Mouse (Mus musculus) testis, adult 2 months (tissue): ENCODE results near the gene Lyrm1. TPM values are rescaled to one million over a fixed set of nuclear protein-coding genes. Genes with fewer than 3 reads are reported as not detected.

ENCODE experiments used
- H3K27ac ChIP-seq: fragments of 200-500 bp; 2 replicates; pipeline ENCODE4 v1.5.1; 2012; ENCODE audit warnings: low read depth, low read length; ENCODE audit not compliant: control insufficient read depth, insufficient read depth
- H3K27me3 ChIP-seq: fragments of 200-500 bp; 2 replicates; pipeline ENCODE4 v1.6.1; 2012; ENCODE audit warnings: mild to moderate bottlenecking, low read length, moderate library complexity; ENCODE audit not compliant: control insufficient read depth, insufficient read depth
- H3K36me3 ChIP-seq: fragments of 200-500 bp; 2 replicates; pipeline ENCODE4 v1.6.1; 2012; ENCODE audit warnings: mild to moderate bottlenecking, low read length; ENCODE audit not compliant: control insufficient read depth, insufficient read depth
- H3K4me1 ChIP-seq: fragments of 200-500 bp; 2 replicates; pipeline ENCODE4 v1.6.1; 2012; ENCODE audit warnings: low read length; ENCODE audit not compliant: control insufficient read depth, insufficient read depth
- H3K4me3 ChIP-seq: fragments of 200-500 bp; 2 replicates; pipeline ENCODE4 v1.5.1; 2012; ENCODE audit warnings: low read depth, mild to moderate bottlenecking, low read length, moderate library complexity, mixed read lengths; ENCODE audit not compliant: control insufficient read depth
- CTCF ChIP-seq: fragments of 200-500 bp; IDR thresholded peaks from 2 replicates; pipeline ENCODE4 v1.5.1; 2012; ENCODE audit warnings: low read depth, mild to moderate bottlenecking, inconsistent platforms, low read length, moderate library complexity; ENCODE audit not compliant: control insufficient read depth, insufficient read depth, insufficient replicate concordance
- POLR2A ChIP-seq: fragments of 200-500 bp; IDR thresholded peaks from 2 replicates; pipeline ENCODE4 v1.6.1; 2012; ENCODE audit warnings: low read depth, mild to moderate bottlenecking, inconsistent platforms, low read length, moderate library complexity; ENCODE audit not compliant: control insufficient read depth
- polyA plus RNA-seq: library from polyadenylated mRNA; depleted of rRNA; stranded (reverse); fragments of >200 nt; gene quantifications from 2 replicates; pipeline ENCODE4 v1.2.3, GENCODE M21; 2012

Lyrm1 gene
- polyA plus RNA-seq, 1 experiment: 31.4 TPM

- no peak overlapping the region for H3K27ac ChIP-seq
- TF ChIP-seq POLR2A: no peak
- TF ChIP-seq CTCF: 0 out of 2 replicates have a peak, but pooled peaks have one; percentile 6
Measured at GRCm38 (mm10) chr7:119859476-119859875, 36.2 kb upstream of the Lyrm1 start.

DNA sequence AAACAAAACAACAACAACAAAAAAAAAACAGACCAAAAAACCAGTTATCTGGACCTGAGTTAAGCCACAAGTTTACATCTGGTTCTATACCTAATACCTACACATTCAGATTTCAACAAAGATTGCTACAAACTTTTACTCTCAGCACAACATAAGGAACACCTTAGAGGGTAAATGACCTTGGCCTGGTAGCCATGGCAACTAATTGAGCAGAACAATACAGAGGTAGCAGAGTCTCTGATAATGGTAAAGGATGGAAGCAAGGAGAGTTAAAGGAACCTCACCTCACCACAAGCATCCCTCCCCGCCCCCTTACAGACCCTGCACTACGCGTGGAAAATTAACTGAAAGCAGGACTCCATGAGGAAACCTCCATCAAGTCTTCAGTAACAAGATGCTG, 35.5 kb upstream of the Lyrm1 start:
- no peaks in the 10 kb centered on the region for H3K27me3 ChIP-seq
- H3K4me3 ChIP-seq: no peak overlapping the region
- H3K4me1 ChIP-seq: no peaks in the 10 kb centered on the region
- no peak overlapping the region for H3K27ac ChIP-seq
- TF ChIP-seq POLR2A (no peak), CTCF (no peak)
- H3K36me3 ChIP-seq: no peaks in the 10 kb centered on the region; the same call in 1 of the 2 replicates

More at GRCm38 (mm10) chr7:119859476-119859875, 36.2 kb upstream of the Lyrm1 start:
- Histone ChIP-seq H3K4me1 (no peaks in the 10 kb centered on the region), H3K36me3 (no peaks in the 10 kb centered on the region; the same call in 1 of the 2 replicates), H3K4me3 (no peak overlapping the region), H3K27me3 (no peaks in the 10 kb centered on the region)

GRCm38 (mm10) chr7:119860554-119860953, 35.1 kb upstream of the Lyrm1 start:
- Histone ChIP-seq H3K4me1 (no peaks in the 10 kb centered on the region), H3K36me3 (no peaks in the 10 kb centered on the region; the same call in 1 of the 2 replicates), H3K27me3 (no peaks in the 10 kb centered on the region), H3K27ac (no peak overlapping the region), H3K4me3 (no peak overlapping the region)
- TF ChIP-seq CTCF: no peak
- TF ChIP-seq POLR2A: no peak

DNA sequence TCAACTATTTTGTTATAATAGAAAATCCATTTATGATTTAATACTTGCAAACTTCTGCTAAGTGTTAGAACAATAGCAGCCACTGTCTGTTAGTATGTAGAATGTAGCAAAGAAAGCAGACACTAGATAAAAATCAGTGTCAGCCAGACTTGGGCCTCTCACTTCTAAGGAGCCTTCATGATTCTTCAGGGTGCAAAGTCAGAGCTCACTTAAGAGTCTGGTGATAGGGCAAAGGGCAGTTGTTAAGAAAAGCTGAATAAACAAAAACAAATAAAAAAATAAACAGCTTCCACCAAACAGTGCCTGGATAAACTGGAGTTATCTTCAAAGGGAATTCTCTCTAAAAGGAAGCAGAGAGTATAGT, 34.7 kb upstream of the Lyrm1 start:
- Histone ChIP-seq H3K4me3 (no peak overlapping the region), H3K4me1 (no peaks in the 10 kb centered on the region), H3K27ac (no peak overlapping the region), H3K36me3 (no peaks in the 10 kb centered on the region; the same call in 1 of the 2 replicates), H3K27me3 (no peaks in the 10 kb centered on the region)
- TF ChIP-seq POLR2A (no peak), CTCF (no peak)

DNA sequence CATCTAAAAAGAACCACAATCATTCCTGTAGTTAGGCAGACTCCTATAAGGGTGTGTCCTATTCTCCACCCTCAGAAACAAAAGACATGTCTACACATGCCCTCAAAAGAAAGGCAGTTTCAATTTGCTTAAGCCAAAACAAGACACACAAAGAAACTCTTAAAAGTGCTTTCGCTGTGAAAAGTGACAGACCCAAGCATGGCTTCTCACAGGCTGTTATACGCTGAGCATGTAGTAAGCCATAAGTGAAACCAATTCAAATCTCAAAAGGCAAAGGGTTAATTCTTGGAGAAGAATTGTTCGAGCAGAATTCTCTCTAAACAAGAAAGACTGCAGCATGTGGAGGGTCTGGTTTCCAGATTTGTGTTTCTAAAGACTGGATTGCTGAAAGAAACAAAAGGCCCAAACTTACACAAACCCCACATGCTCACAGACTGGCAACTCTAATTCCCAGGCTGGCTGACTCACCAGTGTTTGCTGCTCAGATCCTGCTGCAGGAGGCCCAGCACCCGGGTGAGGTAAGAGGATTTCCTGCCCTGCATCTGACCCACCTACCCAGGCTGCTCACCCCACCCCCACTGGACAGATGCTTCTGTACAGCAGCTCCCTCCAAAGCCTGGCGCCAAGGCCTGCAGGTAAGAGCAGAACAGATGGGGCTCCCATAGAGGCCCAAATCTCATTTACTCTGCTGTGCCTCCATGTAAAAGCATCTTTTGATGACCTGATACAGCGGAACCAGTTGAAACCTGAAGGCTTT, 34.1 kb upstream of the Lyrm1 start:
- Histone ChIP-seq H3K4me1 (no peaks in the 10 kb centered on the region), H3K27me3 (no peaks in the 10 kb centered on the region), H3K4me3 (no peak overlapping the region), H3K36me3 (no peaks in the 10 kb centered on the region; the same call in 1 of the 2 replicates), H3K27ac (no peak overlapping the region)
- TF ChIP-seq CTCF (no peak), POLR2A (no peak)

DNA sequence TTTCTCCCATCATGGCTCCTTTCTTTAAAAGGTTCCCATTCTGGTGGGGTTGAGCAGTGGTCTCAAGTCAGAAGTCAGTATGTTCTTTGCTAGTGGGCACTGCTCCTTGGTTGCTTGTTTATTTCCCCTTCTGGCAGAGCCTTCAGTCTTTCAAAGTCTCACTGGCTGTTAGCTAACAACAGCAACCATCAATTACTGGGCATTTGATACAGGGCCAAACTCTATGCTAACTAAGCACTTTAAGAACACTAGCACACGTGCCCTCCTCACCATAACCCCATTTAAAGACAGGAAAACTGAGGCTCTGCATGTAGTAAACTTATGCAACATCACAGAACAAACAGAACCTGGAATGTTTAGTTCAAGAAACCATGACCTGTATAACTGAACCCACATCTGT, 33.5 kb upstream of the Lyrm1 start:
- no peak overlapping the region for H3K4me3 ChIP-seq
- no peaks in the 10 kb centered on the region; the same call in 1 of the 2 replicates for H3K36me3 ChIP-seq
- no peaks in the 10 kb centered on the region for H3K27me3 ChIP-seq
- TF ChIP-seq CTCF (no peak), POLR2A (no peak)
- no peaks in the 10 kb centered on the region for H3K4me1 ChIP-seq
- H3K27ac ChIP-seq: no peak overlapping the region

GRCm38 (mm10) chr7:119864500-119864899, 31.2 kb upstream of the Lyrm1 start:
- Histone ChIP-seq H3K4me1 (no peaks in the 10 kb centered on the region), H3K27me3 (no peaks in the 10 kb centered on the region), H3K4me3 (no peak overlapping the region), H3K36me3 (no peaks in the 10 kb centered on the region), H3K27ac (no peak overlapping the region)
- TF ChIP-seq POLR2A: no peak
- no peak for TF ChIP-seq CTCF

DNA sequence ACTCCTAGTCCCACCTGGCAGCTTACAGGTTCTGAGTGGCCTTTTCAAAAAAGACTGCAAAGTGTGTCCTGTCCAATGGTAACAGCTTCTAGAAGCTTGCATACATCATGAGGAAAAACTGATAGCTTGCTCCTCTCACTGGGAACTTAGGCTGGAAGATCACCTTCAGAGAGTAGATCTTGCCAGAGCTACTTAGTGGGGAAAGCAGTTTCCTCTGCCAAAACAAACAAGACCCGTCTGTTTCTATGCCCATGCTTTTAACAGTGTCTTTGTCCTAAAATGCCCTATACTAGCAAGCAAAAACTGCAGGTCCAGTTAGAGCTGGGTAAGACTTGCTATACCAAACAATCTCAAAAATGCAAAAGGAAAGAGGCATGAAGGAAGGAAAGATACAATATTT, 29.5 kb upstream of the Lyrm1 start:
- Histone ChIP-seq H3K4me1 (no peaks in the 10 kb centered on the region), H3K27ac (no peak overlapping the region), H3K27me3 (no peaks in the 10 kb centered on the region), H3K36me3 (no peaks in the 10 kb centered on the region), H3K4me3 (no peak overlapping the region)
- TF ChIP-seq POLR2A: no peak
- no peak for TF ChIP-seq CTCF
